Mouse (Mus musculus) right cerebral cortex, postnatal 10 days (tissue): ENCODE data around the gene Mri1.
A peak's percentile ranks its signal among the peaks of the same experiment; 100 is the strongest.
"Not testable (repeated sequence)": the region's sequence is repeated elsewhere in the genome, so short reads cannot be mapped to it uniquely, and the experiment has no call there.

Source experiments
- DNase-seq, 2 experiments: peaks; one replicate each; pipeline ENCODE4 v3.0.0; 2021; ENCODE audit warnings: low spot score in 2 of 2

Gene Mri1

GRCm38 (mm10) chr8:84256822-84257610 lies at the start of gene Mri1:
Gene Mri1 (minus strand): TSS chr8:84257326.
- peak; percentile 92 to 93 for DNase-seq

GRCm38 (mm10) chr8:84303951-84304350 lies 46.8 kb upstream of the Mri1 start:
- DNase-seq = no peak

- no peak for DNase-seq
Observed at GRCm38 (mm10) chr8:84297029-84297785, 40.1 kb upstream of the Mri1 start.

GRCm38 (mm10) chr8:84291688-84292087 lies 34.6 kb upstream of the Mri1 start:
- DNase-seq = peak; percentile 51 to 69

GRCm38 (mm10) chr8:84291086-84291485 lies 34.0 kb upstream of the Mri1 start:
- DNase-seq = no peak

- DNase-seq = no peak
Observed at GRCm38 (mm10) chr8:84288892-84289291, 31.8 kb upstream of the Mri1 start.

- not testable (repeated sequence) for DNase-seq
Observed at GRCm38 (mm10) chr8:84285665-84286064, 28.5 kb upstream of the Mri1 start.

- DNase-seq = peak; percentile 60 to 61
Observed at GRCm38 (mm10) chr8:84284608-84285063, 27.5 kb upstream of the Mri1 start.

GRCm38 (mm10) chr8:84280777-84281176 lies 23.7 kb upstream of the Mri1 start:
- DNase-seq = no peak

GRCm38 (mm10) chr8:84276447-84276846 lies 19.3 kb upstream of the Mri1 start:
- no peak for DNase-seq

- DNase-seq = no peak
Observed at GRCm38 (mm10) chr8:84273968-84274367, 16.8 kb upstream of the Mri1 start.

GRCm38 (mm10) chr8:84272302-84272701 lies 15.2 kb upstream of the Mri1 start:
- no peak for DNase-seq

GRCm38 (mm10) chr8:84269950-84270773 lies 13.0 kb upstream of the Mri1 start, which contains the start of gene Ccdc130:
Gene Ccdc130 (minus strand): TSS chr8:84270380.
- DNase-seq = peak; percentile 100

GRCm38 (mm10) chr8:84261098-84261497 lies 4.0 kb upstream of the Mri1 start:
- DNase-seq = no peak

- DNase-seq = no peak
Observed at GRCm38 (mm10) chr8:84256458-84256821, 686 bp downstream of the Mri1 start.

GRCm38 (mm10) chr8:84255858-84256257 lies 1.3 kb downstream of the Mri1 start:
- DNase-seq = no peak

GRCm38 (mm10) chr8:84249257-84250170 lies 7.6 kb downstream of the Mri1 start, which contains the start of gene D8Ertd738e:
Gene D8Ertd738e (minus strand): TSS chr8:84249719.
- DNase-seq = peak; percentile 92 to 94

GRCm38 (mm10) chr8:84241821-84242220 lies 15.3 kb downstream of the Mri1 start:
- peak in 1 of 2 experiments; percentile 52 for DNase-seq

GRCm38 (mm10) chr8:84241167-84241566 lies 16.0 kb downstream of the Mri1 start:
- DNase-seq = no peak

- no peak for DNase-seq
Observed at GRCm38 (mm10) chr8:84237542-84238229, 19.4 kb downstream of the Mri1 start.
